Mouse (Mus musculus): ENCODE measurements around the gene Olfr776. TPM values are rescaled to one million over a fixed set of nuclear protein-coding genes. Genes with fewer than 3 reads are reported as not detected.
"Not testable (repeated sequence)": the region's sequence is repeated elsewhere in the genome, so short reads cannot be mapped to it uniquely, and the experiment has no call there.

Olfr776 gene
- not detected in 2 replicates for polyA plus RNA-seq (2016; fragmentation: Nextera tagmentation; extraction: Ambion mirVana)

GRCm38 (mm10) chr10:129258827-129259226, at the start of gene Olfr776:
Olfr776 (plus strand) TSS chr10:129259127.
- Histone ChIP-seq H3K4me1 (no peaks in the 10 kb centered on the region), H3K27ac (replicated peaks) (no peak within 1 kb of the TSS), H3K27me3 (no peaks in the 10 kb centered on the region), H3K4me3 (no peak within 1 kb of the TSS), H3K9ac (replicated peaks) (no peak within 1 kb of the TSS), H3K9me3 (no peaks in the 10 kb centered on the region), H3K36me3 (no peaks in the 10 kb centered on the region), H3K4me2 (replicated peaks) (no peak within 1 kb of the TSS)
- ATAC-seq (ENCODE audit: low FRiP score, low read depth), result no peak

GRCm38 (mm10) chr10:129230737-129231136, 28.2 kb upstream of the Olfr776 start:
- H3K27me3 ChIP-seq, result no peaks in the 10 kb centered on the region
- no peaks in the 10 kb centered on the region for H3K36me3 ChIP-seq

GRCm38 (mm10) chr10:129235904-129236303, 23.0 kb upstream of the Olfr776 start, which contains the start of gene Olfr774:
Olfr774 (plus strand) TSS chr10:129236204.
- Histone ChIP-seq H3K36me3 (no peaks in the 10 kb centered on the region), H3K9me3 (no peaks in the 10 kb centered on the region), H3K4me3 (no peak within 1 kb of the TSS), H3K9ac (replicated peaks) (no peak within 1 kb of the TSS), H3K27me3 (no peaks in the 10 kb centered on the region), H3K4me1 (no peaks in the 10 kb centered on the region), H3K27ac (replicated peaks) (no peak within 1 kb of the TSS), H3K4me2 (replicated peaks) (no peak within 1 kb of the TSS)
- no peak for ATAC-seq (ENCODE audit: low FRiP score, low read depth)
- WGBS, result 81% methylated on average over 2 of the region's 2 CpGs

More at GRCm38 (mm10) chr10:129230737-129231136, 28.2 kb upstream of the Olfr776 start:
- 94% methylated on average over 1 of the region's 1 CpGs for WGBS
- Histone ChIP-seq H3K9me3 (0 out of 2 replicates have a peak, but pooled peaks cover 4% of the 10 kb centered on the region), H3K27ac (replicated peaks) (no peak overlapping the region), H3K4me1 (no peaks in the 10 kb centered on the region), H3K9ac (replicated peaks) (no peak overlapping the region), H3K4me3 (no peak overlapping the region), H3K4me2 (replicated peaks) (no peak overlapping the region)
- no peak for ATAC-seq (ENCODE audit: low FRiP score, low read depth)

GRCm38 (mm10) chr10:129248112-129248511, 10.8 kb upstream of the Olfr776 start, which contains the start of gene Olfr775:
Olfr775 (plus strand) TSS chr10:129248412.
- Histone ChIP-seq H3K4me1 (no peaks in the 10 kb centered on the region), H3K4me2 (replicated peaks) (no peak within 1 kb of the TSS), H3K27me3 (no peaks in the 10 kb centered on the region), H3K36me3 (no peaks in the 10 kb centered on the region), H3K9me3 (no peaks in the 10 kb centered on the region), H3K4me3 (no peak within 1 kb of the TSS), H3K9ac (replicated peaks) (no peak within 1 kb of the TSS), H3K27ac (replicated peaks) (no peak within 1 kb of the TSS)
- 78% methylated on average over 3 of the region's 3 CpGs for WGBS
- no peak for ATAC-seq (ENCODE audit: low FRiP score, low read depth)

- no peak for ATAC-seq (ENCODE audit: low FRiP score, low read depth)
- H3K4me3 ChIP-seq, result no peak within 1 kb of the TSS
- WGBS, result 93% methylated on average over 2 of the region's 2 CpGs
- no peak within 1 kb of the TSS for H3K4me2 ChIP-seq (replicated peaks)
- no peak within 1 kb of the TSS for H3K27ac ChIP-seq (replicated peaks)
- H3K4me1 ChIP-seq, result no peaks in the 10 kb centered on the region
- H3K9me3 ChIP-seq, result no peaks in the 10 kb centered on the region
- H3K36me3 ChIP-seq, result no peaks in the 10 kb centered on the region
- H3K27me3 ChIP-seq, result no peaks in the 10 kb centered on the region
- H3K9ac ChIP-seq (replicated peaks), result no peak within 1 kb of the TSS
Measured at GRCm38 (mm10) chr10:129271081-129271535, 12.2 kb downstream of the Olfr776 start, which contains the start of gene Olfr777. Olfr777 (minus strand) TSS chr10:129271485.

- 74% methylated on average over 1 of the region's 1 CpGs for WGBS
Measured at GRCm38 (mm10) chr10:129312973-129313372, 54.0 kb downstream of the Olfr776 start.

GRCm38 (mm10) chr10:129313521-129313920, 54.6 kb downstream of the Olfr776 start:
- not testable (repeated sequence) for H3K9me3 ChIP-seq; H3K9ac ChIP-seq (replicated peaks); ATAC-seq (ENCODE audit: low FRiP score, low read depth); H3K4me1 ChIP-seq; H3K4me2 ChIP-seq (replicated peaks); H3K36me3 ChIP-seq; H3K4me3 ChIP-seq; H3K27ac ChIP-seq (replicated peaks); H3K27me3 ChIP-seq
- no CpG with 5 or more reads among the region's 1 CpGs for WGBS

More at GRCm38 (mm10) chr10:129312973-129313372, 54.0 kb downstream of the Olfr776 start:
- not testable (repeated sequence) for H3K36me3 ChIP-seq; H3K4me2 ChIP-seq (replicated peaks); H3K4me1 ChIP-seq; H3K9ac ChIP-seq (replicated peaks); H3K9me3 ChIP-seq; ATAC-seq (ENCODE audit: low FRiP score, low read depth); H3K27me3 ChIP-seq; H3K27ac ChIP-seq (replicated peaks); H3K4me3 ChIP-seq

Other genes with a start within 250 kb of the Olfr776 start
- gene Olfr763, start 248.3 kb upstream of the Olfr776 start, polyA plus RNA-seq (2016; fragmentation: Nextera tagmentation; extraction: Ambion mirVana), result not detected in 2 replicates
- not detected in 2 replicates for gene Olfr764-ps1, start 219.2 kb upstream of the Olfr776 start, polyA plus RNA-seq (2016; fragmentation: Nextera tagmentation; extraction: Ambion mirVana)
- not detected in 2 replicates for gene Olfr765, start 209.1 kb upstream of the Olfr776 start, polyA plus RNA-seq (2016; fragmentation: Nextera tagmentation; extraction: Ambion mirVana)
- not detected in 2 replicates for gene Olfr766-ps1, start 190.2 kb upstream of the Olfr776 start, polyA plus RNA-seq (2016; fragmentation: Nextera tagmentation; extraction: Ambion mirVana)
- gene Olfr767, start 176.2 kb upstream of the Olfr776 start, polyA plus RNA-seq (2016; fragmentation: Nextera tagmentation; extraction: Ambion mirVana), result not detected in 2 replicates
- gene Olfr768, start 159.8 kb upstream of the Olfr776 start, polyA plus RNA-seq (2016; fragmentation: Nextera tagmentation; extraction: Ambion mirVana), result not detected in 2 replicates
- gene Olfr769, start 141.3 kb upstream of the Olfr776 start, polyA plus RNA-seq (2016; fragmentation: Nextera tagmentation; extraction: Ambion mirVana), result not detected in 2 replicates
- not detected in 2 replicates for gene Olfr770, start 120.1 kb upstream of the Olfr776 start, polyA plus RNA-seq (2016; fragmentation: Nextera tagmentation; extraction: Ambion mirVana)
- gene Olfr771, start 94.4 kb upstream of the Olfr776 start, polyA plus RNA-seq (2016; fragmentation: Nextera tagmentation; extraction: Ambion mirVana), result not detected in 2 replicates
- not detected in 2 replicates for gene Olfr772, start 81.2 kb upstream of the Olfr776 start, polyA plus RNA-seq (2016; fragmentation: Nextera tagmentation; extraction: Ambion mirVana)
- not detected in 2 replicates for gene Olfr773, start 71.7 kb upstream of the Olfr776 start, polyA plus RNA-seq (2016; fragmentation: Nextera tagmentation; extraction: Ambion mirVana)
- not detected in 2 replicates for gene Olfr774, start 22.9 kb upstream of the Olfr776 start, polyA plus RNA-seq (2016; fragmentation: Nextera tagmentation; extraction: Ambion mirVana)
- not detected in 2 replicates for gene Olfr775, start 10.7 kb upstream of the Olfr776 start, polyA plus RNA-seq (2016; fragmentation: Nextera tagmentation; extraction: Ambion mirVana)
- gene Olfr777, start 12.4 kb downstream of the Olfr776 start, polyA plus RNA-seq (2016; fragmentation: Nextera tagmentation; extraction: Ambion mirVana), result not detected in 2 replicates
- not detected in 2 replicates for gene Olfr780, start 59.0 kb downstream of the Olfr776 start, polyA plus RNA-seq (2016; fragmentation: Nextera tagmentation; extraction: Ambion mirVana)
- gene Olfr781, start 69.7 kb downstream of the Olfr776 start, polyA plus RNA-seq (2016; fragmentation: Nextera tagmentation; extraction: Ambion mirVana), result not detected in 2 replicates
- not detected in 2 replicates for gene Olfr782, start 89.7 kb downstream of the Olfr776 start, polyA plus RNA-seq (2016; fragmentation: Nextera tagmentation; extraction: Ambion mirVana)
- gene Olfr784, start 125.0 kb downstream of the Olfr776 start, polyA plus RNA-seq (2016; fragmentation: Nextera tagmentation; extraction: Ambion mirVana), result not detected in 2 replicates
- gene Olfr785, start 146.3 kb downstream of the Olfr776 start, polyA plus RNA-seq (2016; fragmentation: Nextera tagmentation; extraction: Ambion mirVana), result not detected in 2 replicates
- not detected in 2 replicates for gene Olfr786, start 168.2 kb downstream of the Olfr776 start, polyA plus RNA-seq (2016; fragmentation: Nextera tagmentation; extraction: Ambion mirVana)
- gene Olfr787, start 202.7 kb downstream of the Olfr776 start, polyA plus RNA-seq (2016; fragmentation: Nextera tagmentation; extraction: Ambion mirVana), result not detected in 2 replicates
- gene Olfr788, start 211.9 kb downstream of the Olfr776 start, polyA plus RNA-seq (2016; fragmentation: Nextera tagmentation; extraction: Ambion mirVana), result not detected in 2 replicates
- gene Olfr789, start 225.6 kb downstream of the Olfr776 start, polyA plus RNA-seq (2016; fragmentation: Nextera tagmentation; extraction: Ambion mirVana), result not detected in 2 replicates
- gene Olfr790, start 239.4 kb downstream of the Olfr776 start, polyA plus RNA-seq (2016; fragmentation: Nextera tagmentation; extraction: Ambion mirVana), result not detected in 2 replicates